Mouse (Mus musculus) A20 (cell line): Measurements from ENCODE around the gene Tmeff2.
"Not testable (repeated sequence)": the region's sequence is repeated elsewhere in the genome, so short reads cannot be mapped to it uniquely, and the experiment has no call there.

ENCODE experiments used
- DNase-seq: peaks from one replicate; pipeline ENCODE4 v3.0.0-alpha.2; 2011; ENCODE audit warnings: low read depth, low spot score

Gene Tmeff2

DNA sequence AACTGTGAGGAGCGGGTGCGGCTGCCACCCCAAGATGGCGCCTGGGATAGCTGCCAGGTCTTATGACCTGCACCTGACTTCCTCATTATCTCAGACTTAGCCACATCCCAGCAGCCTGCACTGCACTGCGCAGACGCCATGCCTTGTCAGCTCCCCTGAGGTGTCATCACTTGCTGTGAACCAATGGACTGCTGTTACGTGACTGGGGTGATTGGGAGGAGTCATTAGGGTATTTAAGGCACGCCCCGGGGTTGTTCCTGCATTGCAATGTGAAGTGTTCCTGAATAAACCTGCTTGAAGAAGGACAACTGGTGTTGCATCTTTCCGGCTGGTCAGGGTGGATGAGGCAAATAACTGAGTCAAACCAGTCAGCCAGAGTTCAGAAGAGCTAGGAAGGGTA, at the start of gene Tmeff2:
Gene Tmeff2, plus strand, starts transcription at position 262 of the 400 bp plus-strand sequence.
- not testable (repeated sequence) for DNase-seq

- DNase-seq, result peak; percentile 3
These were observed 38.9 kb upstream of the Tmeff2 start for GRCm38 (mm10) chr1:50861515-50861914.

DNA sequence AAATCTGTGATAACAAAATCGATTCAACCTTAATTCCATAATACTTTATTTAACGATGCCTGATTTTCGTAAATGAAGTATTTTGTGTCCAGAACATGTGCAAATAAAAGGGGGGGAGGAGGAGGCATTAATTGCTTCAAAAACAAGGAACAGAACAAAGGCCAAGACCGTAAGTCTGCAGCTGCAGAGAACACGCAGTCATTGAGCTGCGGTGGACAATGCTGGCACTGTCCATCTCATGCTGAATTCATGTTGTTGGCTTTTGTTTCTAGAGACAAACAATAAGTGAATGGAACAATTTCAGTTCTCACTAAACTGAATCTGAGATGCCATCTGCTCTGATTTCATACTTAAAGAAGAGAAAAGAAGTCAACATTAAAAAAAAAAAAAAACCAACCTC, 2.8 kb upstream of the Tmeff2 start:
- no peak for DNase-seq

GRCm38 (mm10) chr1:50924838-50925355, 24.4 kb downstream of the Tmeff2 start:
- no peak for DNase-seq

GRCm38 (mm10) chr1:50925356-50925921, 25.0 kb downstream of the Tmeff2 start:
- no peak for DNase-seq

DNA sequence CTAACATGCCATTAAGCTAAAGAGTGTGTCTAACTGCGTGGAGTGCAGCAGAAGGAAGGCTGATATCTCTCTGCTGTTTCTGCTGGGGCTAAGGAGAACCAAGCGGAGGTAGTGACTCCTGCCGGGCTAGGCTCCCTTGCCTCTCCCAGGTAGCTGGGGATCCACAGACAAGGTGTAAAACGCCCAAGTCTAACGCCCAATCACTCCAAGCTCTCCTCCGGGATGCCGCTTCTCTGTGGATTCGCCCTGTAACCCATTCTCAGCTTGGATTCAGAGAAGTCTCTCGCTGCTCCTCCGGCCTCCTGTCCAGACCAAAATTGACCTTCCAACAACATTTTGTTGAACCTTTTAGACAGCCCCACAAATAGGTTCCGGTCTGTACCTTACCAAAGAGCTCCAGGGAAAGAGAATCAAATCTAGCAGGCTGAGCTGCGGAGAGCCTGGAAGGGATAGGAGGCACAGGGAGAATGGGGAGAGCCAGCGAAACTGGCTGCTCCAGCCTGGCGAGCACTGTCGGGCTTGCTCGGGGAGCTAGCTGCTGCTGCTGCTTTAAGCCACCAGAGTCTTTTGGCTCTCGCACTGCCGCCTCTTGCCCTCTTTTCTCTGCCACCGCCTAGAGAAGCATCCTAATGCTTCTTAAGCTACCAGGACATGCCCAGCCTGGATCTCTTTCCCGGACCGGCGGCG, 26.1 kb downstream of the Tmeff2 start:
- no peak for DNase-seq

GRCm38 (mm10) chr1:50927077-50927611, 26.7 kb downstream of the Tmeff2 start:
- DNase-seq, result no peak

GRCm38 (mm10) chr1:50927679-50928187, 27.3 kb downstream of the Tmeff2 start:
- no peak for DNase-seq

GRCm38 (mm10) chr1:50928776-50929175, 28.3 kb downstream of the Tmeff2 start:
- DNase-seq, result no peak

GRCm38 (mm10) chr1:50935076-50935475, 34.6 kb downstream of the Tmeff2 start:
- DNase-seq, result no peak

DNA sequence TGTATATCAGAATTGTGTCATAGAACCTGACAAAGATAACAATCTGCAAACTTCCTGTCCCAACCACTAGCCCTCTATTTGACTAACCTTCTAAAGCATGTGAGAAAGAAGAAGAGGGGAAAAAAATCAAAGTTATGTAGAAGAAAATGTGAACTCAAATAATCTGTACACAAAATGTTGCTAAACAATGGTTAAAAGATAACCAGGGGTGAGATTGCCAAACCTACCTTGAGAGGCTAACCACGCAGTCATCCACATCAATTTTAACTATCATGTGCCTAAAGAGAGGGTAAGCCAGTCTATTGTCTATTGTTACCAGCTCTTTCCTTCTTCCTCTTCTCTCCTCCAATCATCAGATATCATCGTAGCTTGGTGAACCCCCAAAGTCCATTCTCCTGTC, 35.0 kb downstream of the Tmeff2 start:
- DNase-seq, result no peak

DNA sequence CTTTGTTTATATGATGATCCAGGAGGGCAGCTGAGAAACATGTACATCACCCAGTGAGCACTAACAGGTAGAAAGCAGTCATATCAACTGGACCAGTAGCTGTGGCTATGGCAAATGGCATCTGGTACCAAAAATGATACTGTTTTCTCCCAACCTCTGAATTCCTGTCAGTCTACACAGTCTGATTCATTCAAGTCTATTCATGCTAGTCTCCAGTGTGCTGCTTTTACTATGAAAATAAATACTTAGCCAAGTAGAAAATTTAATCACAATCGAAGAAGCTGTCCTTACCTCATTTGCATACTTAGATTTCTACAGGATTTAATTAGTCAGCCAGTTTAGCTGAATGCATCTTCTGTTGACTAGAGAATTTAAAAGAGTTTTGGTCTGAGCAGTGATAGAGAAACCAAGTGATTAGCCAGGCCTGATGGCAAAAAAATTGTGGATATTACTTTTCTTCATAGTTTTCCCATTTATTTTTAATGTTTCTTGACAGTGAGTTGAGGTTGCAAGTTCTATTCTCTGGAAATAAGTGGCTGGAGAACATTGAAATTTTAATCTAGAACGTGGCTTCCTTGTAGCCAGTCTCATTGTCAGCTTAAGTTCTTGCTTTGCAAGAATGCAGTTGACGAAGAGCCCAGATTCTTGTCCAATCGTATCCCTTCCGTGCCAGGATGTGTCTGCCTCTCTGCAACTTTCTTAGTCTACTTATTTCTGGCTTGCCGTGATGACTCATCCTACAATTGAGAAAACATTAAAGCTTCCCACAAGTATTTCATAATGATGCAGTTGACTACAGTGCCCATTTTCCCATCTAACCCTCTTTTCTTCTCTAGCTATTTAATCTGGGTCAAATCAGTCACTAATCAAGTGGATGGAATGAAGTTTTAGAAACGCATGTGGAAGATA, 39.9 kb downstream of the Tmeff2 start:
- no peak for DNase-seq

- no peak for DNase-seq
These were observed 48.1 kb downstream of the Tmeff2 start for GRCm38 (mm10) chr1:50948575-50948974.

DNA sequence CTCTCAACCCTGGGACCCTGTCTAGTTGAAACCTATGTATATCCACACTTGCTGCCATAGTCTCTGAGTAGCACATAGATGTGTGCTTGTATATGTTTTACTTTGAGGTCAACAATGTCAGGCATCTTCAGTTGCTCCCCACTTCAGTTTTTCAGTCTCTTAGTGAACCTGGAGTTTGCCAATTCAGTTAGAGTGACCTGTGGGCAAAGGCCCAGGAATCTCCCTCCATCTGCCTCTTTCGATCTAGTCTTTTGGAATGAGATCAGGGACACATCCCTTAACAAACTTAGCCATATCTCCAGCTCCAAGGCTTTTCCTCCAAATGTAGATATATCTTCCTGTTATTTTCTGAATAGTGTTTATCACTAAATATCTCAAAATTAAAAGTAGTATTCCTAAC, 58.4 kb downstream of the Tmeff2 start:
- no peak for DNase-seq

DNA sequence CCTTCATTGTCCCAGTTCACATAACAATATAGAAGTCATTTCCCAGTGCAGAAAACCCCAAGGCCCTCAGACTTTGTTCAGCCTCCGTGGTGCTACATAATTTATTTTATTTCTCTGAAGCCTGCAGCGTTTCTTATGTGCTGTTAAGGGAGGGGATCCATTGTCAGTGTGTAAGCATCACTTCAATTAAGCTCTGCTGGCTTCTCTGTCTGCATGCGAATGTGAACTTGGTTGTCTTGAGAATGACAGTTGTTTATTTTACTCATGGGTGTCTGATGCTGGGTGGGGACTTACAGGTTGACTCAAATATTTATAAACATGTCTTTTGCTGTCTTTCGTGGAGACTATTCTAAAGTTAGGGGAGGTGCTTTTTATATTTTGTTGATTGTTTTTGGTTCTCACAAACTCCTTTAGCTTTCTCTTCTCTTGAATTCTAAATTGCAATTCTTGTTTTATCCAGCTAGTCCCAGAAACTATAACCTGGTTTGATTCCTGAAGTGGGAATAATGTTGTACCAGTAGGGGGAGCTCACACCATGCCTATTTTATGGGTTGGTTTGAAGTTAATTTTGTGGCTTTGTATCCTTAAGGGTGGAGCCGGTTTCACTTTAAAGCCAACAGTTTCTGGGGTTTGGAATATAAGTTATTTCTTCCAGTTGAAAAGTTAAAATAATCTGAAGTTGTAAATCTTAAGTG, 61.7 kb downstream of the Tmeff2 start:
- DNase-seq, result peak; percentile 49

- DNase-seq, result no peak
These were observed 62.2 kb downstream of the Tmeff2 start for GRCm38 (mm10) chr1:50962649-50963000.

- DNase-seq, result no peak
These were observed 69.2 kb downstream of the Tmeff2 start for GRCm38 (mm10) chr1:50969685-50970084.

DNA sequence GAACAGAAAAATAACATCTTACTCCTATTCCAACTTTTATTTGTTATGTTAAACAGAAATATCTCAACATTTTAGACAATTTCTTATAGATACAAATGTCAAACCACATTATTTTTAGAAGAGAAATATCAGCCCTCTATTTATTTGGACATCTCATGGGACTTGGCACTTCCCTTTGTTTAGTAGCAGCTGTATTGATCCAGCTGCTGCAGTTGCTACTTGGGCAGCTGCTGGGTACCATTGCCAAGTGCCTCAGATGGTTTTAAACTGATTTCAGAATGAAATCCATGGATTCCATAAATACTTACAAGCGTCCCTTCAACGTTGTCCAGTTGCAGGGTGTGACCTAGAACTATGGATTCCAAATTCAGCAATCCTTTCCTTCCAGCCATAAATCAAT, 70.4 kb downstream of the Tmeff2 start:
- DNase-seq, result no peak

DNA sequence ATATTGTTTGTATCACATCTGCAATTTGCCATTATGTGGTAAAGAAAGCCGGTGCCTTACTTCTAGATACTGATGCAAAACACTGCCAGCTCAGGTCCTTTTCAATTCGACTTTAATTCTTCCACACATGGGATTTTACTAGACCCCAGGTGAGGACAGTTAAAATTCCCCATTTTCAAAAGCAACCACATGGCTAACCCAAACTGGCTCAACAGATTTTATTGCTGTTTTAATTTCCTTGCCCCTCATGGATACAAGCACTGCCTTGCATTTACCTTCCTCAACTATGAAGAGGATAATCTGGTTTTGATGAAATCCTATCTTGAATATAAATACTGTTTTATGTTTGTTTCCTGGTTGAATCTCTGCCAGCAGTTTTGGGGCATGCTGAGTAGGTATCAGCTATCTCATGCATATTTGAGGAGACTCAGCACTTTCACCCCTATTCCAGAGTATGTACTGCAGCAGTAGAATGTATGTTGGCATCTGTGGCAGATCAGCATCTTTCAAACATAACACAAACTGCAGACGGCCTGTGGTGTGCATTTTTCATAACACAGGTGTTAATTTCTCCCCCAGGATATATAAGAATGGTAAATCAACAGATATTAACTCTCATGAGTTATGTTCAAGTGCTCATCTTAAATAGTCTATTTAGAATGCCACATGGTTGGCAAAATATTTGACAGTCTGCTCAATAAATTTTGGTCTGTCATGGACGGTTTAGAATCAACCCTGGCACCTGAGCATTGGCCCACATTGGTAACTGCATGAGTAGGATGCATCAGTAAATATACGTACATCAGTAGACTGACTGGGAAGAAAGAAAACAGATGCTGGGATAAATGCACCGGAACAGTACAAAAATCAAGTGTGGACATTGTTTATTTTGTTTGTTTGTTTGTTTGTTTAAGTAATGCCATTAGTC, 72.3 kb downstream of the Tmeff2 start:
- DNase-seq, result no peak
